Mouse (Mus musculus): Measurements from ENCODE around the gene Blm. TPM values are rescaled to one million over a fixed set of nuclear protein-coding genes. Genes with fewer than 3 reads are reported as not detected.

Blm gene
- total and polyA plus RNA-seq, 3 experiments, result 24.1 to 56.2 (median 36.4) TPM

DNA sequence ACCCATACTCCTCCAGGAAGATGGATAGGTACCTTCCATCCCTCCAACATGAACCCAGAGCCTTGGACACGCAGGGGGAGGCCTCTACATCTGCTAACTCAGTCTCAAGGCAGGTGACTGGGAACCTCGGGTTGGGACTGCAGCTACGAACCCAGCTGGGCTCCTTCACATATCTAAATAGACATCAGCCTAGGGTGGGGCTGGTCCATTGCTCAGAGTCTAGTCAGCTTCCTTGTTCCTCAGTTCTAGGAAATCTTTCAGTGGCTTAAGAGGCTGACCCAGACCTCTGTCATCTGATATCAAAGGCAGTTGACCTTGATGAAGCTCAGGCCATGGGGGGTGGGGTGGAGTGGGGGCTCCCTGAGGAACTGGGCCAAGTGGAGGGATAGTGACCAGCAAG lies 115.6 kb downstream of the Blm start:
- H3K4me2 ChIP-seq (ENCODE audit: insufficient read depth, low read depth, poor library complexity, severe bottlenecking), result no peak overlapping the region

GRCm38 (mm10) chr7:80418036-80418435 lies 116.9 kb downstream of the Blm start:
- TF ChIP-seq ELF1 (IDR thresholded peaks at IDR 0.05; ENCODE audit: low read depth, low read length) (no peak), POLR2A (IDR thresholded peaks at IDR 0.05; ENCODE audit: low read depth, low read length) (no peak)
- Histone ChIP-seq H3K9me3 (replicated peaks; ENCODE audit: low read length) (no peaks in the 10 kb centered on the region), H3K4me3 (replicated peaks in 1 of 3; ENCODE audit: low read depth in 2 of 3, low read length in 2 of 3, poor library complexity in 1 of 3) (no peak overlapping the region), H3K9ac (ENCODE audit: insufficient read depth, low read depth) (no peak overlapping the region), H3K27me3 (replicated peaks) (no peaks in the 10 kb centered on the region), H3K4me1 (ENCODE audit: control insufficient read depth in 1 of 2, insufficient read depth in 2 of 2) (peaks cover 14 to 60% of the 10 kb centered on the region in 2 experiments), H3K4me2 (ENCODE audit: insufficient read depth, low read depth, poor library complexity, severe bottlenecking) (no peak overlapping the region), H3K36me3 (replicated peaks in 1 of 2; ENCODE audit: control insufficient read depth in 1 of 2, insufficient read depth in 1 of 2, low read length in 1 of 2) (no peaks in the 10 kb centered on the region), H3K79me2 (replicated peaks; ENCODE audit: control insufficient read depth, extremely low read depth, insufficient read depth, poor library complexity, severe bottlenecking) (no peaks in the 10 kb centered on the region), H3K27ac (ENCODE audit: insufficient read depth, low read depth) (no peak overlapping the region)
- dilution Hi-C loops (cut with MboI; ENCODE audit: extremely low pct_ligation_motif_present, extremely low pct_unique_long_range_greater_than_20kb, low sequenced_read_pairs), result no loop called here
- no peak for DNase-seq (ENCODE audit: extremely low read depth)
- in situ Hi-C loops (cut with MboI; ENCODE audit: low pct_ligation_motif_present, low pct_unique_long_range_greater_than_20kb, low sequenced_read_pairs), result no loop called here

More for the DNA sequence above, 115.6 kb downstream of the Blm start:
- in situ Hi-C loops (cut with MboI; ENCODE audit: low pct_ligation_motif_present, low pct_unique_long_range_greater_than_20kb, low sequenced_read_pairs) (no loop called here), dilution Hi-C loops (cut with MboI; ENCODE audit: extremely low pct_ligation_motif_present, extremely low pct_unique_long_range_greater_than_20kb, low sequenced_read_pairs) (no loop called here)
- no peaks in the 10 kb centered on the region for H3K9me3 ChIP-seq (replicated peaks; ENCODE audit: low read length)
- H3K27me3 ChIP-seq (replicated peaks), result no peaks in the 10 kb centered on the region
- H3K9ac ChIP-seq (ENCODE audit: insufficient read depth, low read depth), result no peak overlapping the region
- no peaks in the 10 kb centered on the region for H3K79me2 ChIP-seq (replicated peaks; ENCODE audit: control insufficient read depth, extremely low read depth, insufficient read depth, poor library complexity, severe bottlenecking)
- no peak for TF ChIP-seq USF1 (IDR thresholded peaks at IDR 0.05; ENCODE audit: low read depth, low read length)
- TF ChIP-seq ZC3H11A (IDR thresholded peaks at IDR 0.05; ENCODE audit: low read depth, low read length), result no peak
- no peak for TF ChIP-seq JUN (IDR thresholded peaks at IDR 0.05; ENCODE audit: insufficient read depth, low read depth, low read length)
- no peak for TF ChIP-seq UBTF (IDR thresholded peaks at IDR 0.05; ENCODE audit: low read depth, low read length)
- TF ChIP-seq MAFK (IDR thresholded peaks at IDR 0.05; ENCODE audit: insufficient replicate concordance, low read length), result no peak
- no peak for TF ChIP-seq KAT2A (IDR thresholded peaks at IDR 0.05; ENCODE audit: insufficient replicate concordance, low read length)
- no peak for TF ChIP-seq MEF2A (IDR thresholded peaks at IDR 0.05; ENCODE audit: borderline replicate concordance, low read depth, low read length)
- TF ChIP-seq GABPA (IDR thresholded peaks at IDR 0.05; ENCODE audit: insufficient replicate concordance, low read depth, low read length), result no peak
- no peak for TF ChIP-seq NELFE (IDR thresholded peaks at IDR 0.05; ENCODE audit: low read depth, low read length)
- TF ChIP-seq POLR2A (IDR thresholded peaks at IDR 0.05; ENCODE audit: low read depth, low read length), result no peak
- no peak for TF ChIP-seq USF2 (conservative IDR thresholded peaks at IDR 0.05; ENCODE audit: low read depth, low read length)
- no peak for TF ChIP-seq CHD2 (IDR thresholded peaks at IDR 0.05; ENCODE audit: low read length)
- no peak for TF ChIP-seq PAX5 (IDR thresholded peaks at IDR 0.05; ENCODE audit: low read length)
- no peak for TF ChIP-seq JUND (conservative IDR thresholded peaks at IDR 0.05; ENCODE audit: low read depth, low read length)
- peaks cover 10 to 49% of the 10 kb centered on the region in 2 experiments for H3K4me1 ChIP-seq (ENCODE audit: control insufficient read depth in 1 of 2, insufficient read depth in 2 of 2)
- H3K36me3 ChIP-seq (replicated peaks in 1 of 2; ENCODE audit: control insufficient read depth in 1 of 2, insufficient read depth in 1 of 2, low read length in 1 of 2), result no peaks in the 10 kb centered on the region
- no peak for DNase-seq (ENCODE audit: extremely low read depth)
- no peak overlapping the region for H3K27ac ChIP-seq (ENCODE audit: insufficient read depth, low read depth)
- H3K4me3 ChIP-seq (replicated peaks in 1 of 3; ENCODE audit: low read depth in 2 of 3, low read length in 2 of 3, poor library complexity in 1 of 3), result no peak overlapping the region

All from CH12.LX (cell line).